Mouse (Mus musculus) forelimb bud, embryonic 11.5 days (tissue): ENCODE measurements around the gene Gm45140.

Experiments
- DNase-seq: peaks from one replicate; pipeline ENCODE4 v3.0.0-alpha.2; 2012; ENCODE audit warnings: low read depth, low spot score

The Gm45140 gene

GRCm38 (mm10) chr6:87845031-87845695 is 9.6 kb upstream of the Gm45140 start:
- DNase-seq: no peak

- no peak for DNase-seq
These were observed 6.7 kb upstream of the Gm45140 start for GRCm38 (mm10) chr6:87842254-87842653.

GRCm38 (mm10) chr6:87841635-87842034 is 6.0 kb upstream of the Gm45140 start:
- DNase-seq: no peak

DNA sequence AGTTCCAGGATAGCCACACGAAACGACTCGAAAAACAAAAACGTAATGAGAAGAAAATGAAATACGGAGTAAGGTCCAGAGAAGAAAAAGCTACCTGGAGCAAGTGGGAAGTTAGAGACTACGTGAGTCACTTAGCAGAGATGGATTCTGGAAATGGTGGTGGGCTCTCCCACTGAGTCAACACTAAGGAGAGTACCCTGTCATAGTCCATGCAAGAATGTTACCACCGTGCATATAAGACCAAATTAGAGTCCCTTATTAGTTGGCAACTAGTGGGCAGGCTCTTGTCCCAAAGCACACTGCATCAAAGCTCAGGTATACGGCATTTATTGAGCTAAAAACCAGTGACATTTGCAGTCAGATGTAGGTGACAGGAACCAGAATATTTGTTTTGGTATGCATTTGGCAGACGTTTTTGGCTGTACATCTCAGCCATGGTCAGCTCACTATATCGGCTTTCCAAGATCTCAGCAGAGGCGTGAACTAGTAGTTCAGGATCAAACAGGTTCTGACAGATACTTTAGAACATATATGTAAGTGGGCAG is 4.3 kb upstream of the Gm45140 start:
- no peak for DNase-seq

DNA sequence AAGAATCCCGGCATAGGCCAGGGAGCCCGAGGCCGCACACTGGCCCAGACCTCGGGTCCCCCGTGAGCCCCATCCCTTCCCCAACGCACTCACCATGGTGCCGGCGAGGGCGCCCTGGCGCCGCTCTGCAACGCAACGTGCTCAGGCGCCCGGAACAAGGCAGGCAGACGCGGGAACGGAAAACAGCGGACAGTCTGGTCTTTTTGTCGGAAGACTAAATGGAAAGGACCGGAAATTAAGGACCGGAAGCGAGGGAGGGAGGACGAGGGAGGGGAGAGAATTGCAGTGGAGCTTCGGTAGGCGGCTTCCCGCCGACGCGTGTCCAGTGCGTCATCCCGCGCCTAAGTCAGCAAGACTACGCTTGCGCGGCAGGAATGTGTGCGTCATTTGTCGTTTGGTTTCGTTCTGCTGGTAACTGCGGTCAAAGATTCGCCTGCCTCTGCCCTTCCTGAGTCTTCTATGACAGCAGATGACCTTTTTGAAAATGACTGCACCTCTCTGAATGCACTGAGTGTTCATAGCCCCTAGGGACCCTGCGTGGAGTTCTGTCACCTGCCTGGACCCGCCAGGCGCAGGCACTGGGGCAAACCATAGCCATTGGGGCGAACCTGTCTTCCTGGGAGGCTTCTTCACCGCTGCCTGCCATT is 3.1 kb upstream of the Gm45140 start, which contains the start of gene Isy1:
Gene Isy1 (minus strand): TSS at position 248 of the 647 bp plus-strand sequence.
- peak; percentile 98 for DNase-seq

DNA sequence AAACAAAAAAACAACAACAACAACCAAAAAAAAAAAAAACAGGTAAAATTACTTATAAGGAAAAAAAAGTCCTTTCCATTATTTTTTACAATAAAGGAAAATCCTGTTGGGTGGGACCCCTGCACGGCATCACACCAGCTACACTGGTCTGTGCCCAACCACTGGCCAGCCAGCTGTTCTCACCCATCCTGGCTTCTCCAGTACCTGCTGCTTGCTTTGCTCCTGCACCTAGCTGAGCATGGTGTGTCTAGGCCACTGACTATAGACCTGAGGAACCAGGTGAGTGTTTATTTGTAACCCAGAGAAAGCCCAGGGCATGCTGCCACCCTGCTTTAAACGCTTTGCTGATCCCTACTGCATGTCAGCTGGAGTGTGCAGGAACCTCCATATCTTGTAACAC is 15.2 kb downstream of the Gm45140 start:
- no peak for DNase-seq

- no peak for DNase-seq
These were observed 21.1 kb downstream of the Gm45140 start for GRCm38 (mm10) chr6:87814486-87814885.

GRCm38 (mm10) chr6:87812656-87813055 is 22.9 kb downstream of the Gm45140 start:
- no peak for DNase-seq

- peak; percentile 75 for DNase-seq
These were observed 23.8 kb downstream of the Gm45140 start, which contains the start of gene Rab43 for GRCm38 (mm10) chr6:87811675-87812338. TSS of gene Rab43 (minus strand) at chr6:87812164.

DNA sequence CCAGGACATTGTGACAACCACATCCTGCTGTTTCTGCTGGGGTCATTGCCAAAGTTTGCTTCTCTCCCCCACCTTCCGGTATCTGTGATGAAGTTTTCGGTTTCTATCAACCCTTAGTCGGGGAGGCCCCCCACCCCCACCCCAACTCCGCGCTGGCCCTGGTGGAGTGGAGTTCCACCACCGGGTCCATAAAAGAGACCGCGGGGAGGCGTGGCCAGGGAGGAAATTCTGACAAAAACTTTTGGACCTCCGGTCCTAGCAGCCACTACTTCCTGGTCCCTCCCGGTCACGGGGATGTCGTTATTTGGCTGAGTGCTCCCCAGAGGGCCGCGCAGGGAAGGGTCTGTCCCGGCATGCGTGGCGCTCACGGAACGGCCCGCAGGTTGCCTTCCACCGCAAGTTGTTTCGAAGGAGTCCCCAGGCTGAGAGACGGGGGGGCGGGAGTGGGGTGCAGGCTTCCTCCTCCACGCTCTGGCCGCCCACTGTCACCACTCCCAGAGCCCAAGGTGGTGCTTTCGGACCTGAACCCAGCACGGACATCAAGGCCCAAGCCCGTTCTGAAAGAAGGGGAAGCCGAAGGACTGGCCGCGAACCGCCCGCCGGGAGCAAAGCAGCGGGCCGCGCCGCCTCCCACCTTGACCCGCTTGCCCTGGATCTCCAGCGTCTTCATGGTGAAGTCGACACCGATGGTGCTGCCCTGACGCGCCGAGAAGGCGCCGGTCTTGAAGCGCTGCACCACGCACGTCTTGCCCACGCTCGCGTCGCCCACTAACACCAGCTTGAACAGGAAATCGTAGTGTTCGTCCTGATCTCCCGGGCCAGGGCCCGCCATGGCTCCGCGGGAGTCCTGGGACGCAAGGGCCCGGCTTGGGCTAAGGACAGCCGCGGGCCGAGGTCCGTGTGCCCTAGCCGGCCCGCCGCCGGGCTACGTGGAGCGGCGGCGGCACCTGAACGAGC is 24.6 kb downstream of the Gm45140 start:
- peak; percentile 36 for DNase-seq

GRCm38 (mm10) chr6:87810311-87810710 is 25.3 kb downstream of the Gm45140 start:
- DNase-seq: no peak

GRCm38 (mm10) chr6:87809651-87810161 is 25.9 kb downstream of the Gm45140 start:
- DNase-seq: no peak

DNA sequence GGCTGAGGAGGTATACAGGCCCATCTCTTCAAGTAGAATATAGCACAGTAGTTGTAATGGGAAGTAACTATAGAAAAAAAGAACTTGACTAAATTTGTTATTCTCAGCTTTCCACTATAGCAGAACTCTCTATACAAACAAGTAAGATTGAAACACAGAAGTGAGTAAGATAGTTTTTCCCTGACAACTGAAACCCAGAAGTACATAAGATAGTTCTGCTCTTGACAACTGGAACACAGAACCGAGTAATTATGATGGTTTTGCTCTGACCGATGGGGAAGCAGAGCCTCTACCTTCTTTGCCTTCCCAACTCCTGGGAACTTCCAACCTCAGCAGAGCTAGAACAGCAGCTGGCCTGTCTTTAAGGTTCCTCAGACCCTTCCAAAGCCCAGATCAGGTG is 26.5 kb downstream of the Gm45140 start:
- DNase-seq: no peak

DNA sequence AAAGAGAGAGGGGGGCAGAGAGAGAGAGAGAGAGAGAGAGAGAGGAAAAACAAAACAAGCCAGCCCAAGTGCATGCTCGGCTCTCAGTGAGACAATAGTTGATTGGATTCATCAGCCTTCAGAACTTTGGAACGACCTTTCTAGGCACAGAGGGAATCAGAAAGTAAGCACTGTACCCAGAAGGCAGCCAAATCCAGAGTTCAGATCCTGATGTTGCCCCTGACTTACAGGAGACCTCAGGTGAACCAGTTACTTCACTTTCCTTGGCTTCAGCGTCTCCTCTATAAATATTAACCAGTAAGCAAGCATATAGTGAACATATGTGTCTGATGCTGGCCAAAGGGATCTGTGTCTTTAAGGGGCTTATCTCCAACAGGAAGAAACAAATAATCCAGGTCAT is 27.1 kb downstream of the Gm45140 start:
- DNase-seq: no peak

DNA sequence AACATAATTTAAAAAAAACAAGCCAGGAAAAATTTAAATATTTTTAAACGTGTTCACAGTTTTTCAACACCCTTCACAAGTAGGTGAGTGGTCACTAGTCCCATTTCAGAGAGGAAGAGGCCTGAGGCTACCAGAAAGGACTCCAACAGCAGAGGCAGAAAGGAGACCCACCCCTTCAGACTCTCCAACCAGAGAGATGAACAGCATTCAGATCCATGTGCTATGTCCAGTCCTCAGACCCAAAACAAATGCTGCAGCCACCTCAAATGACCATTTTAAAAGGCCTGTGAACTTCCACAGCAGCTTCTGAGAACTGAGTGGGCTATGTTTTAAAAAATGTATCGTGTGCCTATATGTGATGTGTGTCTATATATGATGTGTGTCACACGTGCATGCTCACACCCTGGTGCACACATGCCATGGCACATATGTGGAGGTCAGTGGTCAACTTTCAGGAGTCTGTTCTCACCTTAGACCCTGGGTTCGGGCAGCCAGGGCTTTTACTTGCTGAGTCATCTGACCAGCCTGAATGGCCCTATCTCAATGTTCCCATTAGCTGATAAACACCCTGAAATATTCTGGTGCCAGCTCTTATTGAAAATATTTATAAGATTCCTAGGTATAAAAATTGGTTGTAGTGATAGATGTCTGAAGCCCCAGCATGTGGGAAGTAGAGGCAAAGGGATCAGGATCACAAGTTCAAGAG is 27.7 kb downstream of the Gm45140 start:
- DNase-seq: no peak

DNA sequence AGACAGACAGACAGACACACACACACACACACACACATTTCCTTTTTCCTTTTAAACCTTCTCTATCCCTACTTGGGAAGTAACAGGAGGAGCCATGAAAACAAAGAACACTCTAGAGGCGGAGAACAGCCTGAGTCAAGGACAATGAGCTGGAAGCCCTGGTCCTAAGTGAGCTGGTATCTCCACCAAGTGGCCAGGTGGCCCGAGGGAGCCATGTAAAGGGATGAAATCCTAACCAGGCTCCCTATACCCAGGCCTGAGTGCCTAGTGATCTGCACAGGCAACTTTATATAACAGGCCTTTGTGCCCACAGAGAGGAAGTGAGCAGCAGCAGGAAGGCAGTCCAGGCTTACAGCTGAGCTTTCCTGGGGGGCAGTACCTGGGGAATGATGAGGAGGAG is 28.7 kb downstream of the Gm45140 start:
- DNase-seq: no peak

DNA sequence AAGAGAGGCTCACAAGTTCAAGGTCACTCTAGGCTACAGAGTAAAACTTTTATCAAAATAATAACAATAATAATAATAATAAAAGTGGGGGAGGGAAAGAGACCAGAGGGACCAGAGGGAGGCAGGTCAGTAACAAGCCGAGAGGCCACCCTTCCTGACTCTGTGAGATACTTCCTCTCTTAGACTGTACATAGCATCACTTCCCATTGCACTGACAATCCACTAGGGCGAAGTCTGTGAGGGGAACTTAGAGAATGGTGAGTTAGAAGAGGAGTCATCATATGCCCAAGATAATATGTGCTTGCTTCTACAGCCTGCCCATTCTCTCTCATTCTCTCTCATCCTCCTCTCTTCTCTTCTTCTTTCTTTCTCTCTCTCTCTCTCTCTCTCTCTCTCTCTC is 29.6 kb downstream of the Gm45140 start:
- DNase-seq: no peak

GRCm38 (mm10) chr6:87805448-87805847 is 30.1 kb downstream of the Gm45140 start:
- no peak for DNase-seq

GRCm38 (mm10) chr6:87804886-87805285 is 30.7 kb downstream of the Gm45140 start:
- no peak for DNase-seq

GRCm38 (mm10) chr6:87804036-87804435 is 31.6 kb downstream of the Gm45140 start:
- DNase-seq: no peak
